Mouse (Mus musculus): ENCODE measurements around the gene Wdhd1. TPM values are rescaled to one million over a fixed set of nuclear protein-coding genes. Genes with fewer than 3 reads are reported as not detected.

Gene Wdhd1
- polyA plus RNA-seq, 1 experiment from 2014 or later, result 39.0 TPM

- no peak overlapping the region for H3K4me3 ChIP-seq (ENCODE audit: low read depth, low read length)
- H3K27me3 ChIP-seq (ENCODE audit: control insufficient read depth, insufficient read depth, low read length), result no peaks in the 10 kb centered on the region
- H3K9me3 ChIP-seq (ENCODE audit: control insufficient read depth, low read depth, low read length), result no peaks in the 10 kb centered on the region
- no peaks in the 10 kb centered on the region for H3K4me1 ChIP-seq (ENCODE audit: control insufficient read depth, insufficient read depth, low read length)
- H3K27ac ChIP-seq (ENCODE audit: low read length), result no peak overlapping the region
- H3K36me3 ChIP-seq (ENCODE audit: control insufficient read depth, insufficient read depth, low read length), result no peaks in the 10 kb centered on the region
- no peak overlapping the region for H3K4me2 ChIP-seq (replicated peaks; ENCODE audit: low read depth, low read length)
- 93% methylated on average over 3 of the region's 3 CpGs for WGBS
- no peak overlapping the region for H3K9ac ChIP-seq (replicated peaks; ENCODE audit: low read depth, low read length)
- ATAC-seq (ENCODE audit: insufficient number of reproducible peaks, insufficient read depth, low FRiP score, low read depth), result no peak
These were observed 70.1 kb downstream of the Wdhd1 start for GRCm38 (mm10) chr14:47206601-47207000.

GRCm38 (mm10) chr14:47205270-47205972 is 71.2 kb downstream of the Wdhd1 start:
- ATAC-seq (ENCODE audit: insufficient number of reproducible peaks, insufficient read depth, low FRiP score, low read depth), result no peak
- Histone ChIP-seq H3K36me3 (ENCODE audit: control insufficient read depth, insufficient read depth, low read length) (no peaks in the 10 kb centered on the region), H3K9ac (replicated peaks; ENCODE audit: low read depth, low read length) (no peak overlapping the region), H3K27me3 (ENCODE audit: control insufficient read depth, insufficient read depth, low read length) (no peaks in the 10 kb centered on the region), H3K9me3 (ENCODE audit: control insufficient read depth, low read depth, low read length) (no peaks in the 10 kb centered on the region), H3K4me2 (replicated peaks; ENCODE audit: low read depth, low read length) (no peak overlapping the region), H3K4me1 (ENCODE audit: control insufficient read depth, insufficient read depth, low read length) (no peaks in the 10 kb centered on the region), H3K4me3 (ENCODE audit: low read depth, low read length) (no peak overlapping the region), H3K27ac (ENCODE audit: low read length) (no peak overlapping the region)
- 93% methylated on average over 5 of the region's 5 CpGs for WGBS

GRCm38 (mm10) chr14:47197340-47197739 is 79.3 kb downstream of the Wdhd1 start:
- H3K4me1 ChIP-seq (ENCODE audit: control insufficient read depth, insufficient read depth, low read length), result no peaks in the 10 kb centered on the region
- WGBS, result 90% methylated on average over 3 of the region's 3 CpGs
- no peak for ATAC-seq (ENCODE audit: insufficient number of reproducible peaks, insufficient read depth, low FRiP score, low read depth)
- H3K4me2 ChIP-seq (replicated peaks; ENCODE audit: low read depth, low read length), result no peak overlapping the region
- H3K27ac ChIP-seq (ENCODE audit: low read length), result no peak overlapping the region
- no peak overlapping the region for H3K9ac ChIP-seq (replicated peaks; ENCODE audit: low read depth, low read length)
- no peaks in the 10 kb centered on the region for H3K27me3 ChIP-seq (ENCODE audit: control insufficient read depth, insufficient read depth, low read length)
- no peak overlapping the region for H3K4me3 ChIP-seq (ENCODE audit: low read depth, low read length)
- no peaks in the 10 kb centered on the region for H3K36me3 ChIP-seq (ENCODE audit: control insufficient read depth, insufficient read depth, low read length)
- no peaks in the 10 kb centered on the region for H3K9me3 ChIP-seq (ENCODE audit: control insufficient read depth, low read depth, low read length)

- no peak overlapping the region for H3K27ac ChIP-seq (ENCODE audit: low read length)
- H3K9ac ChIP-seq (replicated peaks; ENCODE audit: low read depth, low read length), result no peak overlapping the region
- no peak overlapping the region for H3K4me2 ChIP-seq (replicated peaks; ENCODE audit: low read depth, low read length)
- H3K4me3 ChIP-seq (ENCODE audit: low read depth, low read length), result no peak overlapping the region
- ATAC-seq (ENCODE audit: insufficient number of reproducible peaks, insufficient read depth, low FRiP score, low read depth), result no peak
- no peaks in the 10 kb centered on the region for H3K27me3 ChIP-seq (ENCODE audit: control insufficient read depth, insufficient read depth, low read length)
- no peaks in the 10 kb centered on the region for H3K4me1 ChIP-seq (ENCODE audit: control insufficient read depth, insufficient read depth, low read length)
- H3K9me3 ChIP-seq (ENCODE audit: control insufficient read depth, low read depth, low read length), result no peaks in the 10 kb centered on the region
- no peaks in the 10 kb centered on the region for H3K36me3 ChIP-seq (ENCODE audit: control insufficient read depth, insufficient read depth, low read length)
- 71% methylated on average over 8 of the region's 8 CpGs for WGBS
These were observed 79.9 kb downstream of the Wdhd1 start for GRCm38 (mm10) chr14:47196711-47197110.

- 33% methylated on average over 4 of the region's 4 CpGs for WGBS
- Histone ChIP-seq H3K27ac (ENCODE audit: low read length) (no peak overlapping the region), H3K36me3 (ENCODE audit: control insufficient read depth, insufficient read depth, low read length) (no peaks in the 10 kb centered on the region), H3K9ac (replicated peaks; ENCODE audit: low read depth, low read length) (no peak overlapping the region), H3K4me1 (ENCODE audit: control insufficient read depth, insufficient read depth, low read length) (no peaks in the 10 kb centered on the region), H3K4me3 (ENCODE audit: low read depth, low read length) (no peak overlapping the region), H3K9me3 (ENCODE audit: control insufficient read depth, low read depth, low read length) (no peaks in the 10 kb centered on the region), H3K27me3 (ENCODE audit: control insufficient read depth, insufficient read depth, low read length) (no peaks in the 10 kb centered on the region), H3K4me2 (replicated peaks; ENCODE audit: low read depth, low read length) (no peak overlapping the region)
- no peak for ATAC-seq (ENCODE audit: insufficient number of reproducible peaks, insufficient read depth, low FRiP score, low read depth)
These were observed 82.6 kb downstream of the Wdhd1 start for GRCm38 (mm10) chr14:47194096-47194495.

GRCm38 (mm10) chr14:47193506-47193905 is 83.2 kb downstream of the Wdhd1 start:
- H3K9ac ChIP-seq (replicated peaks; ENCODE audit: low read depth, low read length), result no peak overlapping the region
- no peaks in the 10 kb centered on the region for H3K36me3 ChIP-seq (ENCODE audit: control insufficient read depth, insufficient read depth, low read length)
- WGBS, result 71% methylated on average over 6 of the region's 6 CpGs
- no peaks in the 10 kb centered on the region for H3K9me3 ChIP-seq (ENCODE audit: control insufficient read depth, low read depth, low read length)
- no peak overlapping the region for H3K4me2 ChIP-seq (replicated peaks; ENCODE audit: low read depth, low read length)
- H3K27me3 ChIP-seq (ENCODE audit: control insufficient read depth, insufficient read depth, low read length), result no peaks in the 10 kb centered on the region
- 0 out of 2 replicates have a peak, but pooled peaks cover 3% of the 10 kb centered on the region for H3K4me1 ChIP-seq (ENCODE audit: control insufficient read depth, insufficient read depth, low read length)
- ATAC-seq (ENCODE audit: insufficient number of reproducible peaks, insufficient read depth, low FRiP score, low read depth), result no peak
- H3K4me3 ChIP-seq (ENCODE audit: low read depth, low read length), result no peak overlapping the region
- no peak overlapping the region for H3K27ac ChIP-seq (ENCODE audit: low read length)

GRCm38 (mm10) chr14:47191861-47192260 is 84.8 kb downstream of the Wdhd1 start:
- H3K36me3 ChIP-seq (ENCODE audit: control insufficient read depth, insufficient read depth, low read length), result no peaks in the 10 kb centered on the region
- ATAC-seq (ENCODE audit: insufficient number of reproducible peaks, insufficient read depth, low FRiP score, low read depth), result no peak
- H3K4me1 ChIP-seq (ENCODE audit: control insufficient read depth, insufficient read depth, low read length), result 0 out of 2 replicates have a peak, but pooled peaks cover 6% of the 10 kb centered on the region
- 0 out of 2 replicates have a peak, but pooled peaks cover 4% of the 10 kb centered on the region for H3K27me3 ChIP-seq (ENCODE audit: control insufficient read depth, insufficient read depth, low read length)
- H3K27ac ChIP-seq (ENCODE audit: low read length), result no peak overlapping the region
- H3K4me3 ChIP-seq (ENCODE audit: low read depth, low read length), result no peak overlapping the region
- no peak overlapping the region for H3K4me2 ChIP-seq (replicated peaks; ENCODE audit: low read depth, low read length)
- WGBS, result 37% methylated on average over 5 of the region's 5 CpGs
- no peaks in the 10 kb centered on the region for H3K9me3 ChIP-seq (ENCODE audit: control insufficient read depth, low read depth, low read length)
- H3K9ac ChIP-seq (replicated peaks; ENCODE audit: low read depth, low read length), result no peak overlapping the region
